Mouse (Mus musculus) kidney, adult 8-10 months (tissue): ENCODE measurements around the gene Sft2d1.
"Not testable (repeated sequence)": the region's sequence is repeated elsewhere in the genome, so short reads cannot be mapped to it uniquely, and the experiment has no call there.

ENCODE experiments used
- DNase-seq, 2 experiments: peaks; one replicate each; pipeline ENCODE4 v3.0.0; 2022

Sft2d1 gene

GRCm38 (mm10) chr17:8303671-8304070 lies 7.2 kb upstream of the Sft2d1 start:
- DNase-seq = no peak

GRCm38 (mm10) chr17:8305801-8306200 lies 5.1 kb upstream of the Sft2d1 start:
- no peak for DNase-seq

GRCm38 (mm10) chr17:8311751-8312150 lies 849 bp downstream of the Sft2d1 start:
- DNase-seq = no peak

- peak; percentile 63 to 67 for DNase-seq
These were observed 3.1 kb downstream of the Sft2d1 start for GRCm38 (mm10) chr17:8313976-8314375.

GRCm38 (mm10) chr17:8316251-8316650 lies 5.3 kb downstream of the Sft2d1 start:
- no peak for DNase-seq

GRCm38 (mm10) chr17:8326877-8327276 lies 16.0 kb downstream of the Sft2d1 start:
- DNase-seq = not testable (repeated sequence)

- no peak for DNase-seq
These were observed 17.7 kb downstream of the Sft2d1 start for GRCm38 (mm10) chr17:8328511-8329174.

GRCm38 (mm10) chr17:8330602-8331001 lies 19.7 kb downstream of the Sft2d1 start:
- DNase-seq = no peak

GRCm38 (mm10) chr17:8337159-8337558 lies 26.3 kb downstream of the Sft2d1 start, which contains the start of gene Prr18:
TSS of gene Prr18 (plus strand) at chr17:8337459.
- not testable (repeated sequence) for DNase-seq

GRCm38 (mm10) chr17:8339666-8340374 lies 28.9 kb downstream of the Sft2d1 start:
- DNase-seq = no peak

- peak in 1 of 2 experiments; percentile 11 for DNase-seq
These were observed 29.8 kb downstream of the Sft2d1 start for GRCm38 (mm10) chr17:8340407-8341359.

- no peak for DNase-seq
These were observed 30.6 kb downstream of the Sft2d1 start for GRCm38 (mm10) chr17:8341360-8341963.

GRCm38 (mm10) chr17:8342706-8343105 lies 31.8 kb downstream of the Sft2d1 start:
- no peak for DNase-seq

GRCm38 (mm10) chr17:8343416-8343815 lies 32.5 kb downstream of the Sft2d1 start:
- DNase-seq = peak; percentile 53 to 71

GRCm38 (mm10) chr17:8347765-8348285 lies 36.9 kb downstream of the Sft2d1 start:
- no peak for DNase-seq

- DNase-seq = no peak
These were observed 38.0 kb downstream of the Sft2d1 start for GRCm38 (mm10) chr17:8348941-8349340.

GRCm38 (mm10) chr17:8351088-8351487 lies 40.2 kb downstream of the Sft2d1 start:
- DNase-seq = no peak

- no peak for DNase-seq
These were observed 44.8 kb downstream of the Sft2d1 start, which contains the start of gene T2 for GRCm38 (mm10) chr17:8355692-8356091. TSS of gene T2 (plus strand) at chr17:8355992.

- no peak for DNase-seq
These were observed 46.6 kb downstream of the Sft2d1 start for GRCm38 (mm10) chr17:8357498-8357897.

- DNase-seq = no peak
These were observed 50.0 kb downstream of the Sft2d1 start for GRCm38 (mm10) chr17:8360876-8361275.

- no peak for DNase-seq
These were observed 50.6 kb downstream of the Sft2d1 start for GRCm38 (mm10) chr17:8361281-8362103.
